Mouse (Mus musculus) liver, postnatal 0 days (tissue): ENCODE measurements around the gene Srcin1. TPM values are rescaled to one million over a fixed set of nuclear protein-coding genes. Genes with fewer than 3 reads are reported as not detected.

Source experiments
- ATAC-seq: fragments of 200-750 bp; cut with Nextera tagmentation; 2 replicates; pipeline ENCODE4 v1.8.0; 2017; ENCODE audit warnings: mild to moderate bottlenecking, moderate library complexity
- DNase-seq: peaks from one replicate; pipeline ENCODE4 v3.0.0-alpha.2; 2016
- H3K27ac ChIP-seq: fragments of 300-500 bp; sonication (generic); 2 replicates; pipeline ENCODE4 v1.5.1; 2014; ENCODE audit warnings: antibody characterized with exemption, moderate library complexity, mild to moderate bottlenecking, low read depth
- H3K27me3 ChIP-seq: fragments of 300-500 bp; sonication (generic); 2 replicates; pipeline ENCODE4 v1.6.1; 2014; ENCODE audit warnings: low read length, control low read depth, mixed read lengths; ENCODE audit not compliant: insufficient read depth
- H3K36me3 ChIP-seq: fragments of 300-500 bp; sonication (generic); replicated peaks from 2 replicates; pipeline ENCODE4 v1.6.1; 2014; ENCODE audit warnings: mild to moderate bottlenecking, control low read depth, low read length, moderate library complexity, mixed read lengths; ENCODE audit not compliant: insufficient read depth
- H3K4me1 ChIP-seq: fragments of 300-500 bp; sonication (generic); 2 replicates; pipeline ENCODE4 v1.6.1; 2014; ENCODE audit warnings: antibody characterized with exemption, mild to moderate bottlenecking, control low read depth; ENCODE audit not compliant: insufficient read depth
- H3K4me2 ChIP-seq: fragments of 300-500 bp; sonication (generic); 2 replicates; pipeline ENCODE4 v1.6.1; 2014; ENCODE audit warnings: low read depth, mild to moderate bottlenecking, low read length, moderate library complexity, mixed read lengths
- H3K4me3 ChIP-seq: fragments of 300-500 bp; sonication (generic); 2 replicates; pipeline ENCODE4 v1.5.1; 2014; ENCODE audit warnings: low read depth, low read length
- H3K9ac ChIP-seq: fragments of 300-500 bp; sonication (generic); replicated peaks from 2 replicates; pipeline ENCODE4 v1.6.1; 2014; ENCODE audit warnings: mild to moderate bottlenecking, moderate library complexity
- H3K9me3 ChIP-seq: fragments of 300-500 bp; sonication (generic); 2 replicates; pipeline ENCODE4 v1.6.1; 2016; ENCODE audit warnings: mild to moderate bottlenecking, control low read depth, low read length, mixed read lengths
- CTCF ChIP-seq: sonication (generic); IDR thresholded peaks from 2 replicates; pipeline ENCODE4 v1.5.1; 2016; ENCODE audit warnings: antibody characterized with exemption, low read depth
- EP300 ChIP-seq: IDR thresholded peaks from 2 replicates; pipeline ENCODE4 v1.6.1; 2016; ENCODE audit warnings: antibody characterized with exemption, low read depth, mild to moderate bottlenecking
- WGBS: fragments of 180-500 bp; shearing (Covaris S2); extraction: QIAGEN DNeasy Blood & Tissue Kit; methylation state at CpG from one replicate; pipeline ENCODE4 v1.1.7; 2014; ENCODE audit not compliant: insufficient replicate concordance; 5-methylcytosine and 5-hydroxymethylcytosine counted together
- polyA plus RNA-seq: library from polyadenylated mRNA; unstranded; fragments of >200 nt; fragmentation: Nextera tagmentation; extraction: Ambion mirVana; gene quantifications from 2 replicates; pipeline ENCODE4 v1.2.1, GENCODE M21; 2015

The Srcin1 gene
- 0.02 and 0.05 TPM in 2 replicates for polyA plus RNA-seq

DNA sequence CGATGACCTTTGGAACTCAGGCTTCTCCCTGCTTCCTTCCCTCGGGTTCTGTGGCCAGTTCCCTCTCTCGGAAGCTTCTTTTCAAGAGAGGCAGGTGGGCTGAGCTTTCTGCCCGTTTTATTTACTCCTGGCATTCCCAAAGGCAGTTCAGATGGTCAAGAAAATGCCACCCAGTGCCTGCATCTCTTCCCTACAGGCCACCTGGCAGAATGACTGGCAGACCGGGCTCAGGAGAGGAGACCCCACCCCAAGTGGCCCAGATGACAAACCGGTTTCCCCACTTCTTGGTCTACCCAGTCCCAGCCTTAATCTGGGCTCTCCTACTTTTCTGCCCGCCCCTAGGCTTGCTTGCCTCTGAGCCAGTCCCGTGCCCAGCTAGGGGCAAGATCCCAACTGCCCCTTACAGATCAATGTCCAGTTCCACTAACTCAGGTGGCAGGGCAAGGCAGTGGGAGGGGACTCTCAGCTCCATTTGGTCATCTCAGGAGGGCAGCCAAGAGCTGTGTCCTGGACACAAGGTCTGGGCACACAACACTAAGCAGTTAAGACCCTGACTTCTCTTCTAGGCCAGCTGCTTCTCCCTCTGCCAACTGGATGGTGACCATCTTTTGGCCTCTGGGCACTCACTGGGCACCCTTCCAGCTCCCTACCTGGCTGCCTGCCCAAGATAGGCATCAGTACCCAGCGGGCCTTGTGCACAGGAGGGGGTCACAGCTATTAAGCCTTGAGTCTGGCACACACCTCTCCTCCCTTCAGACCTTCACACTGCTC, at the start of gene Srcin1:
TSS of gene Srcin1 (minus strand) at position 51 of the 771 bp plus-strand sequence.
- Histone ChIP-seq H3K4me2 (peak within 1 kb of the TSS; percentile 90), H3K27ac (no peak within 1 kb of the TSS), H3K4me1 (no peaks in the 10 kb centered on the region), H3K27me3 (peaks cover 57% of the 10 kb centered on the region), H3K36me3 (no peaks in the 10 kb centered on the region), H3K9ac (0 out of 2 replicates have a peak within 1 kb of the TSS, but pooled peaks have one; percentile 11), H3K4me3 (peak within 1 kb of the TSS; percentile 59), H3K9me3 (no peaks in the 10 kb centered on the region)
- no peak for TF ChIP-seq CTCF
- TF ChIP-seq EP300 = no peak
- DNase-seq (no peak), ATAC-seq (no peak)
- 27% methylated on average over 9 of the region's 9 CpGs for WGBS

DNA sequence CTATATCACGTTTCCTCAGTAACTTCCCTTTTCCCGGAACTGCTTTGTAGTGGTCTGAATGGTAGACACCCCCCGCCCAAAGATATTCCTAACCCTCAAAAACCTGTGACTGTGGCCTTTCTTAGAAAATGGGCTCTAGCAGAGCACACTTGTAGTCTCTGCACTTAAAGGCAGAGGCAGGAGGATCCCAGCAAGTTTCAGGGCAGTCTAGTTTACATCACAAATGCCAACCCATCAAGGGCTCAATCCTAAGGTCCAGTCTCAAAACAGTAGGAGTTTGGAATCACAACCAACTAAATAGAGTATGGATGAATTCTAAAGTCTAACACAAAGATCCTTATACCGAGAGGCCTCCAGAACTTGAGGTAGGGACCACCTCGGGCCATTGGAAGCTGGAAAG, 49.6 kb upstream of the Srcin1 start:
- H3K27ac ChIP-seq = no peak overlapping the region
- ATAC-seq = no peak
- no peaks in the 10 kb centered on the region for H3K9me3 ChIP-seq
- 40% methylated on average over 5 of the region's 5 CpGs for WGBS
- TF ChIP-seq EP300 (no peak), CTCF (no peak)
- H3K36me3 ChIP-seq = no peaks in the 10 kb centered on the region
- H3K9ac ChIP-seq = no peak overlapping the region
- no peak overlapping the region for H3K4me2 ChIP-seq
- no peak overlapping the region for H3K4me3 ChIP-seq
- H3K27me3 ChIP-seq = peaks cover 76% of the 10 kb centered on the region
- DNase-seq = no peak
- peaks cover 8% of the 10 kb centered on the region; the same call in 1 of the 2 replicates for H3K4me1 ChIP-seq

- ATAC-seq (no peak), DNase-seq (no peak)
- Histone ChIP-seq H3K4me2 (no peak overlapping the region), H3K4me3 (no peak overlapping the region), H3K27me3 (peaks cover 53% of the 10 kb centered on the region), H3K36me3 (no peaks in the 10 kb centered on the region), H3K4me1 (no peaks in the 10 kb centered on the region), H3K9me3 (no peaks in the 10 kb centered on the region), H3K27ac (no peak overlapping the region), H3K9ac (no peak overlapping the region)
- 49% methylated on average over 9 of the region's 9 CpGs for WGBS
- no peak for TF ChIP-seq CTCF
- TF ChIP-seq EP300 = no peak
Measured at GRCm38 (mm10) chr11:97623166-97623565, 47.2 kb upstream of the Srcin1 start.

GRCm38 (mm10) chr11:97622440-97622839, 46.5 kb upstream of the Srcin1 start:
- Histone ChIP-seq H3K4me2 (no peak overlapping the region), H3K36me3 (no peaks in the 10 kb centered on the region), H3K27ac (no peak overlapping the region), H3K9me3 (no peaks in the 10 kb centered on the region), H3K27me3 (peaks cover 46% of the 10 kb centered on the region), H3K4me3 (no peak overlapping the region), H3K4me1 (no peaks in the 10 kb centered on the region), H3K9ac (no peak overlapping the region)
- peak; percentile 64 for DNase-seq
- ATAC-seq = peak; percentile 37; the same call in 1 of the 2 replicates
- WGBS = 6% methylated on average over 6 of the region's 6 CpGs
- TF ChIP-seq CTCF (peak; percentile 97), EP300 (no peak)

GRCm38 (mm10) chr11:97619391-97619795, 43.4 kb upstream of the Srcin1 start:
- no peaks in the 10 kb centered on the region for H3K9me3 ChIP-seq
- peak; percentile 46 for DNase-seq
- ATAC-seq = no peak

GRCm38 (mm10) chr11:97618368-97618767, 42.4 kb upstream of the Srcin1 start:
- TF ChIP-seq EP300 (no peak), CTCF (no peak)
- Histone ChIP-seq H3K36me3 (no peaks in the 10 kb centered on the region), H3K4me3 (no peak overlapping the region), H3K4me2 (no peak overlapping the region), H3K9ac (no peak overlapping the region), H3K27ac (no peak overlapping the region), H3K27me3 (peaks cover 5% of the 10 kb centered on the region), H3K9me3 (no peaks in the 10 kb centered on the region), H3K4me1 (no peaks in the 10 kb centered on the region)
- WGBS = 44% methylated on average over 11 of the region's 11 CpGs
- DNase-seq (no peak), ATAC-seq (peak; percentile 17; the same call in 1 of the 2 replicates)

More at GRCm38 (mm10) chr11:97619391-97619795, 43.4 kb upstream of the Srcin1 start:
- H3K36me3 ChIP-seq = no peaks in the 10 kb centered on the region
- no peak overlapping the region for H3K9ac ChIP-seq
- no peak overlapping the region for H3K4me2 ChIP-seq
- H3K27ac ChIP-seq = no peak overlapping the region
- no peak overlapping the region for H3K4me3 ChIP-seq
- 51% methylated on average over 5 of the region's 5 CpGs for WGBS
- peak; percentile 52 for TF ChIP-seq CTCF
- no peak for TF ChIP-seq EP300
- peaks cover 15% of the 10 kb centered on the region for H3K27me3 ChIP-seq
- no peaks in the 10 kb centered on the region for H3K4me1 ChIP-seq
